Mouse (Mus musculus) brain, embryonic 14.5 days (tissue): Measurements from ENCODE around the gene Atp2b2.

Experiments used
- CTCF ChIP-seq: fragments of 200-500 bp; IDR thresholded peaks from 2 replicates; pipeline ENCODE4 v1.5.1; 2012; ENCODE audit warnings: inconsistent platforms, mild to moderate bottlenecking, moderate library complexity, borderline replicate concordance; ENCODE audit not compliant: insufficient read depth, insufficient read length; ENCODE audit errors: extremely low read depth
- POLR2A ChIP-seq: fragments of 200-500 bp; IDR thresholded peaks from 2 replicates; pipeline ENCODE4 v1.6.1; 2012; ENCODE audit warnings: mild to moderate bottlenecking, inconsistent platforms, borderline replicate concordance; ENCODE audit not compliant: poor library complexity, insufficient read depth, insufficient read length, severe bottlenecking; ENCODE audit errors: extremely low read depth

GRCm38 (mm10) chr6:113855581-113855980 is 186.8 kb downstream of the Atp2b2 start:
- no peak for TF ChIP-seq CTCF
- no peak for TF ChIP-seq POLR2A
